Mouse (Mus musculus): ENCODE data around the gene Vcl. TPM values are rescaled to one million over a fixed set of nuclear protein-coding genes. Genes with fewer than 3 reads are reported as not detected.

The Vcl gene
- polyA plus RNA-seq, 1 experiment from 2014 or later = 43.8 TPM

DNA sequence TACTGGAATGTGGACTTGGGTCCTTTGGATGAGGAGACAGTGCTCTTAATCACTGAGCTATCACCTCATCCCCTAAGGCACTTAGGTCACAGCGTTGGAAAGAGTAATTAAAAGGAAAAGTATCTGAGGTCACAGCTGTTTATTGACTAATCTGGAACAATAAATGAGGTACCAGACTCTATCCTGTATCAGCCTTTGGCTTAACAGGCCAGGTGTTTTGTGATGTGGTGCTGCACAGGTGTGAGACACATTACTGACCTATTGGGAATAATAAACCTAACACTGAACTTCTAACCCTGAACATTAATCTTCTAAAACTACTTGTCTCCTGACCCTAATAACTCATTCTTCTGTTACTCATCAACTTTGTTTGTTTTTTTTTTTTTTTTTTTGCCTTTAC lies 33.3 kb downstream of the Vcl start:
- WGBS = 74% methylated on average over 1 of the region's 1 CpGs
- DNase-seq (ENCODE audit: low spot score) = no peak

DNA sequence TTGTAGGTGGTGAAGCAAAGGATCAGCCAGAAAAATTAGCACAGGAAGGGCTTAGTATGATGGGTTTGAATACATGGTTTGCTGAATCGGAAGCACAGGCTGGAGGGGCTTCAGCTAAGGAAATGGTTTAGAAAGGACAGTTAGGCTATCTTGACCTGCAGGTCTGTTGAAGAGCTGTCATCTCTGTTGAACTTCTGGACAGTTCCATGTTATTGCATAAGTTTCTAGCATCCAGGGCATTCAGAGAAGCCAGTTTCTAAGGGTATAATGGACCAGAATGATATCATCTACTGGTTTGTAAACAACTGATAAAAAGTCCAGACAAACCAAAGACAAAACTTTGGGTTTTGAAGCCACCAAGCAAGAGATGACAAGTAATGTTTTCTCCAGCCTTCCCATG lies 33.7 kb downstream of the Vcl start:
- no peak overlapping the region for H3K4me3 ChIP-seq (ENCODE audit: low read depth, low read length)
- H3K27me3 ChIP-seq (ENCODE audit: control insufficient read depth, insufficient read depth, low read length) = no peaks in the 10 kb centered on the region
- no peak for ATAC-seq (replicated peaks; ENCODE audit: insufficient number of reproducible peaks, low FRiP score, low TSS enrichment, low read depth)
- H3K36me3 ChIP-seq (replicated peaks; ENCODE audit: control insufficient read depth, insufficient read depth, low read depth, low read length) = no peaks in the 10 kb centered on the region
- H3K4me2 ChIP-seq (ENCODE audit: low read depth, low read length) = no peak overlapping the region
- no peaks in the 10 kb centered on the region for H3K9me3 ChIP-seq (replicated peaks; ENCODE audit: control insufficient read depth, low read length)
- no peak overlapping the region for H3K9ac ChIP-seq (replicated peaks; ENCODE audit: low read length)
- H3K27ac ChIP-seq (replicated peaks; ENCODE audit: low read depth, low read length) = no peak overlapping the region
- WGBS = 59% methylated on average over 1 of the region's 1 CpGs
- no peak for DNase-seq (ENCODE audit: low spot score)
- no peaks in the 10 kb centered on the region for H3K4me1 ChIP-seq (ENCODE audit: control insufficient read depth, insufficient read depth, low read length)

More for the DNA sequence above, 33.3 kb downstream of the Vcl start:
- H3K9me3 ChIP-seq (replicated peaks; ENCODE audit: control insufficient read depth, low read length) = no peaks in the 10 kb centered on the region
- no peak for ATAC-seq (replicated peaks; ENCODE audit: insufficient number of reproducible peaks, low FRiP score, low TSS enrichment, low read depth)
- no peak overlapping the region for H3K9ac ChIP-seq (replicated peaks; ENCODE audit: low read length)
- H3K4me2 ChIP-seq (ENCODE audit: low read depth, low read length) = no peak overlapping the region
- no peak overlapping the region for H3K27ac ChIP-seq (replicated peaks; ENCODE audit: low read depth, low read length)
- no peaks in the 10 kb centered on the region for H3K27me3 ChIP-seq (ENCODE audit: control insufficient read depth, insufficient read depth, low read length)
- no peaks in the 10 kb centered on the region for H3K4me1 ChIP-seq (ENCODE audit: control insufficient read depth, insufficient read depth, low read length)
- H3K36me3 ChIP-seq (replicated peaks; ENCODE audit: control insufficient read depth, insufficient read depth, low read depth, low read length) = no peaks in the 10 kb centered on the region
- no peak overlapping the region for H3K4me3 ChIP-seq (ENCODE audit: low read depth, low read length)

GRCm38 (mm10) chr14:20963863-20964262 lies 34.7 kb downstream of the Vcl start:
- no peak for ATAC-seq (replicated peaks; ENCODE audit: insufficient number of reproducible peaks, low FRiP score, low TSS enrichment, low read depth)
- no peaks in the 10 kb centered on the region for H3K9me3 ChIP-seq (replicated peaks; ENCODE audit: control insufficient read depth, low read length)
- no peaks in the 10 kb centered on the region for H3K27me3 ChIP-seq (ENCODE audit: control insufficient read depth, insufficient read depth, low read length)
- no peaks in the 10 kb centered on the region for H3K36me3 ChIP-seq (replicated peaks; ENCODE audit: control insufficient read depth, insufficient read depth, low read depth, low read length)
- WGBS = 93% methylated on average over 4 of the region's 4 CpGs
- no peak for DNase-seq (ENCODE audit: low spot score)
- H3K4me3 ChIP-seq (ENCODE audit: low read depth, low read length) = no peak overlapping the region
- no peak overlapping the region for H3K9ac ChIP-seq (replicated peaks; ENCODE audit: low read length)
- no peak overlapping the region for H3K4me2 ChIP-seq (ENCODE audit: low read depth, low read length)
- no peak overlapping the region for H3K27ac ChIP-seq (replicated peaks; ENCODE audit: low read depth, low read length)
- no peaks in the 10 kb centered on the region for H3K4me1 ChIP-seq (ENCODE audit: control insufficient read depth, insufficient read depth, low read length)

DNA sequence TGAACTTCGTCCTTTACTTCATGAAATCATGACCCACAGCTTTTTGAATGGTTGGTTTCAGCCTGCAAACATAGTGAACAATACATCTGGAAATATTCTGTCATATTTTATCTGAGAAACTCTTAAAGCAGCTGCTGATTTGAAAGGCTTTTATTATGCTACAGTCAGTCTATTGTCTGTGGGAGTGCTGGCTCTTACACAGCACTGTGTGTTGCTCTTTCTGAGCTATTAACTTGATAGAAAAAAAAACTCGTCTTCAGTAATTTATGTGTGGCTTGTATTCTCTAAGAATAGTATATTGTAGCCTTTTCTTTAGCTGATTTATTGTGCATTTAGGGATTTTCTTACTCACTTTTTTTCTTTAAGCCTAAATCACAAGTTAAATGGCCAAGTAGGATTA lies 35.1 kb downstream of the Vcl start:
- no peaks in the 10 kb centered on the region for H3K36me3 ChIP-seq (replicated peaks; ENCODE audit: control insufficient read depth, insufficient read depth, low read depth, low read length)
- no peak overlapping the region for H3K4me2 ChIP-seq (ENCODE audit: low read depth, low read length)
- no peaks in the 10 kb centered on the region for H3K27me3 ChIP-seq (ENCODE audit: control insufficient read depth, insufficient read depth, low read length)
- no peak overlapping the region for H3K4me3 ChIP-seq (ENCODE audit: low read depth, low read length)
- H3K9me3 ChIP-seq (replicated peaks; ENCODE audit: control insufficient read depth, low read length) = no peaks in the 10 kb centered on the region
- H3K27ac ChIP-seq (replicated peaks; ENCODE audit: low read depth, low read length) = no peak overlapping the region
- no peaks in the 10 kb centered on the region for H3K4me1 ChIP-seq (ENCODE audit: control insufficient read depth, insufficient read depth, low read length)
- WGBS = 74% methylated on average over 2 of the region's 2 CpGs
- ATAC-seq (replicated peaks; ENCODE audit: insufficient number of reproducible peaks, low FRiP score, low TSS enrichment, low read depth) = no peak
- DNase-seq (ENCODE audit: low spot score) = no peak
- H3K9ac ChIP-seq (replicated peaks; ENCODE audit: low read length) = no peak overlapping the region

GRCm38 (mm10) chr14:20966959-20967670 lies 37.9 kb downstream of the Vcl start:
- Histone ChIP-seq H3K4me2 (ENCODE audit: low read depth, low read length) (no peak overlapping the region), H3K4me3 (ENCODE audit: low read depth, low read length) (no peak overlapping the region), H3K9me3 (replicated peaks; ENCODE audit: control insufficient read depth, low read length) (no peaks in the 10 kb centered on the region), H3K27ac (replicated peaks; ENCODE audit: low read depth, low read length) (no peak overlapping the region), H3K36me3 (replicated peaks; ENCODE audit: control insufficient read depth, insufficient read depth, low read depth, low read length) (no peaks in the 10 kb centered on the region), H3K4me1 (ENCODE audit: control insufficient read depth, insufficient read depth, low read length) (no peaks in the 10 kb centered on the region), H3K9ac (replicated peaks; ENCODE audit: low read length) (no peak overlapping the region), H3K27me3 (ENCODE audit: control insufficient read depth, insufficient read depth, low read length) (no peaks in the 10 kb centered on the region)
- ATAC-seq (replicated peaks; ENCODE audit: insufficient number of reproducible peaks, low FRiP score, low TSS enrichment, low read depth) (no peak), DNase-seq (ENCODE audit: low spot score) (no peak)
- 83% methylated on average over 3 of the region's 3 CpGs for WGBS

GRCm38 (mm10) chr14:20969066-20969465 lies 39.9 kb downstream of the Vcl start:
- H3K9ac ChIP-seq (replicated peaks; ENCODE audit: low read length) = no peak overlapping the region
- H3K27ac ChIP-seq (replicated peaks; ENCODE audit: low read depth, low read length) = no peak overlapping the region
- no peak overlapping the region for H3K4me2 ChIP-seq (ENCODE audit: low read depth, low read length)
- ATAC-seq (replicated peaks; ENCODE audit: insufficient number of reproducible peaks, low FRiP score, low TSS enrichment, low read depth) = no peak
- no peaks in the 10 kb centered on the region for H3K9me3 ChIP-seq (replicated peaks; ENCODE audit: control insufficient read depth, low read length)
- H3K36me3 ChIP-seq (replicated peaks; ENCODE audit: control insufficient read depth, insufficient read depth, low read depth, low read length) = no peaks in the 10 kb centered on the region
- no peak for DNase-seq (ENCODE audit: low spot score)
- no peak overlapping the region for H3K4me3 ChIP-seq (ENCODE audit: low read depth, low read length)
- no peaks in the 10 kb centered on the region for H3K27me3 ChIP-seq (ENCODE audit: control insufficient read depth, insufficient read depth, low read length)
- WGBS = 90% methylated on average over 1 of the region's 1 CpGs
- no peaks in the 10 kb centered on the region for H3K4me1 ChIP-seq (ENCODE audit: control insufficient read depth, insufficient read depth, low read length)

GRCm38 (mm10) chr14:20970389-20970788 lies 41.2 kb downstream of the Vcl start:
- Histone ChIP-seq H3K4me3 (ENCODE audit: low read depth, low read length) (no peak overlapping the region), H3K9me3 (replicated peaks; ENCODE audit: control insufficient read depth, low read length) (no peaks in the 10 kb centered on the region), H3K9ac (replicated peaks; ENCODE audit: low read length) (no peak overlapping the region), H3K4me1 (ENCODE audit: control insufficient read depth, insufficient read depth, low read length) (no peaks in the 10 kb centered on the region), H3K4me2 (ENCODE audit: low read depth, low read length) (no peak overlapping the region), H3K36me3 (replicated peaks; ENCODE audit: control insufficient read depth, insufficient read depth, low read depth, low read length) (no peaks in the 10 kb centered on the region), H3K27ac (replicated peaks; ENCODE audit: low read depth, low read length) (no peak overlapping the region), H3K27me3 (ENCODE audit: control insufficient read depth, insufficient read depth, low read length) (no peaks in the 10 kb centered on the region)
- WGBS = 68% methylated on average over 6 of the region's 6 CpGs
- no peak for ATAC-seq (replicated peaks; ENCODE audit: insufficient number of reproducible peaks, low FRiP score, low TSS enrichment, low read depth)
- DNase-seq (ENCODE audit: low spot score) = no peak

DNA sequence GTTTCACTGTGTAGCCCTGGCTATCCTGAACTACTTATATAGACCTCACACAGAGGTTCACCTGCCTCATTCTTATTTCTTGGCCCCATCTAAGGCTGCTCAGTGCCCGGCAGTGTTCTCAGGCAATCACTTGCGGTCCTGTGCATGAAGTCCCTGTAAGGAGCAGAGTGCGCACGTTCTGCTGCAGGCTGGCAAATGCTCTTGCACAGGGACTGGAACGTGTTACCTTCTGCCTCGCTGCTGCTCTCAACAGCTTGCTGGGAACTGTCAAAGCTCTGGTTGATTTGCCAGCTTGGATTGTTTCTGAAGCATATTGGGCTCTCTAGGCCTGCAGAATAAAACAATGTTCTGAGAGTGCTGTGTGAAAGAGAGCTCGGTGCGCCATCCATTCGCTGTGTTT lies 41.7 kb downstream of the Vcl start:
- DNase-seq (ENCODE audit: low spot score) = no peak
- H3K9ac ChIP-seq (replicated peaks; ENCODE audit: low read length) = no peak overlapping the region
- H3K27me3 ChIP-seq (ENCODE audit: control insufficient read depth, insufficient read depth, low read length) = no peaks in the 10 kb centered on the region
- no peak for ATAC-seq (replicated peaks; ENCODE audit: insufficient number of reproducible peaks, low FRiP score, low TSS enrichment, low read depth)
- no peak overlapping the region for H3K27ac ChIP-seq (replicated peaks; ENCODE audit: low read depth, low read length)
- no peak overlapping the region for H3K4me2 ChIP-seq (ENCODE audit: low read depth, low read length)
- WGBS = 93% methylated on average over 9 of the region's 9 CpGs
- no peaks in the 10 kb centered on the region for H3K36me3 ChIP-seq (replicated peaks; ENCODE audit: control insufficient read depth, insufficient read depth, low read depth, low read length)
- H3K4me3 ChIP-seq (ENCODE audit: low read depth, low read length) = no peak overlapping the region
- H3K9me3 ChIP-seq (replicated peaks; ENCODE audit: control insufficient read depth, low read length) = no peaks in the 10 kb centered on the region
- H3K4me1 ChIP-seq (ENCODE audit: control insufficient read depth, insufficient read depth, low read length) = no peaks in the 10 kb centered on the region
